Mouse (Mus musculus): Measurements from ENCODE around the gene Cstad.

Cstad gene

DNA sequence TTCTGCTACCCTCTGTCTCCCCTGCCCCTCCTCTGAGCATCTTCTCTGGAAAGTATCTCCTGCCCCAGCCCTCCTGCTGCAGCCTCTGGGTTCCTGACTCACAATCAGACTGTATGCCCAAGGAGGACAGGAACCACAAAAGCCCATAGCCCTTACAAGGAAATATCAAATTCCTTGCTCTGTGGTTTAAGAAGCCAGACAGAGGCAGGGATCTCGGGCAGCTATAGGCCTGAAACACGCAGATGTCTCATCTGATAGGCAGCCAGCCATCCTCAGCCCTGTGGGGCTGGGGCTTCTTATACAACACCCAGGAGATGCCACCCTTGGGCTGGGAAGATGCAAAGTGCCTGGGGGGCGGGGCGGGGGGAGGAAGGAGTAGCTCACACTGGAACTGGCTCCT lies 956 bp downstream of the Cstad start:
- DNase-seq (ENCODE audit: low spot score) = no peak

GRCm38 (mm10) chr2:30599621-30600020 lies 4.8 kb downstream of the Cstad start:
- DNase-seq (ENCODE audit: low spot score) = no peak

- no peak for DNase-seq (ENCODE audit: low spot score)
These were observed 5.5 kb downstream of the Cstad start for GRCm38 (mm10) chr2:30600291-30600690.

DNA sequence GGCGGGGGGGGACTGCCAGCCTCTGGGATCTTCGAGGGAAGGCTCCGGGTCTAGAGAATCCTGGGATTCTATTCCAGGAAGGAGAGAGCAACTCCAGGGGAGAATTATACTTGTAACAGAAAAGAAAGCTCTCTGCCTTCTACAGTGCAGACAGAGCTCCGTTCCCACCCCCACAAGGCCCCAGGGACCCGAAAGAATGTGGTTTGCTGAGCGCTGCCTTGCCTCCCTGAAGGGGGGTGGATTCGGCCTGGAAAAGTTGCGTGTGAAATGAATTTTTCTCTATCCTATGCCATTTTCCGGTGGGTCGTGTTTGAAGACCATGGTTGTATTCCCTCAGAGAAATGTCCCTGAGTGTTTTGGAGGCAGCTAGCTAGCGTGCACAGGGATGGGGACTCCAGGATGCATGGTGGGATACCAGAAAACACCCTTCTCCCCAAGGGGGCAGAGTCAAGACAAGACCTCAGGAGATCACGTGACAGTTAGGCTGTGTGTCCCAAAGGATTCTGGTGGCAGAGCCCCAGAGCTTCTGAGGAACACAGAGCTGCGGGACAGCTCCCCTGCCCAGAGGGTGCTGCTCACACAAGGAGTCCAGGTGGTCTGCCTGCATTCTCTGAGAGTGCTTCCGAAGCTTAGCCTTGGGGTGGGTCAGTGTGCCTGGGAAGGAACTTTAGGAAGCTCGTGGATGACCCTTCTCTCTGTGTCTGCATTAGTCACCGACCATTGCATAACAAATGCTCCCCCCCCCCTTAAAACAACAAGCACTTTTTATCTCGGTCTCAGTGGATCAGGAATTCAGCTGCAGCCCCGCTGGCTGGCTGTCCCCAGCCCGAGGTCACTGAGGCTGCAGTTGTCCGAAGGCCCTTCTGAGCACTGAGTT lies 6.4 kb downstream of the Cstad start:
- DNase-seq (ENCODE audit: low spot score) = no peak

GRCm38 (mm10) chr2:30602451-30602850 lies 7.6 kb downstream of the Cstad start:
- no peak for DNase-seq (ENCODE audit: low spot score)

GRCm38 (mm10) chr2:30603731-30604130 lies 8.9 kb downstream of the Cstad start:
- no peak for DNase-seq (ENCODE audit: low spot score)

DNA sequence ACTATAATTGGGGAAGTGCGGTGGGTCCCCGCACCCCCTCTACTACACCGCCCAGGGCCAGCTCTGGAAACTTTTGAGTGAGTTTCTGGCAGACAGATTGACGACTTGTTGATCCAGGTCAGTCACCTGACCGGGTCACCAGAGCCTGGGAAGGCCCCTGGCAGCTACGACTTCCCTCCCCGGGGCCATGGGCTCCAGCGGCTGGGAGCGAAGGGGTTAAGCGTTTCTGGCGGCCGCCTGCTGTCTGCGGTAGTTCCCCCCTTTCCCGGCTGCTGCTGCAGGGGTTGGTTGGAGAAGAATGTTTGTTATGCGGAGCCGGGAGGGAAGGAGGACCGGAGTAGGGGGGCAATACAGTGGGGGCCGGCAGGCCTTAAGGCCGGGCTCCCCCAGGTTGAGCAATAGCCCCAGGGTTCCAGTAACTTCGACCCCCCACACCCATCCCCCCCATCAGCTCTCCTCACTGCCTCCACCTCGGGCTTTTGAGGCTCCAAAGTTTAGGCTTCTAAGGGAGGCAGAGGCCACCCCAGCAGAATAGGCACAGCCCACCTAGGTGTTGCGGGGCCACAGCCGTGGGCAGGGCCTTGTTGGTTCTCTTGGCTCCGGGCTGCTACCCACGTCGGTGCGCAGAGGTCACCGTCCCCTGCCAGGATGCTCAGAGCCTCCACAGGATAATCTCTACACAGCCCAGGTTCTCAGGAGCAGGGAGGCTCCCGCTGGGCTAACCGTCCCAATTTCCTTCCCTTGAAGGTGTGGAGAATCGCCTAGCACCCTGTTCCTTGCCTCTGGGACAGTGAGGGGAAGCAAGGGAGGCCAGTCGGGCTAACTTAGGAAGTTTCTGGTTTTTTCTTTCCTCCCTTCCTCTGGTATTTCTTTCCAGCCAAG lies 10.3 kb downstream of the Cstad start:
- no peak for DNase-seq (ENCODE audit: low spot score)

DNA sequence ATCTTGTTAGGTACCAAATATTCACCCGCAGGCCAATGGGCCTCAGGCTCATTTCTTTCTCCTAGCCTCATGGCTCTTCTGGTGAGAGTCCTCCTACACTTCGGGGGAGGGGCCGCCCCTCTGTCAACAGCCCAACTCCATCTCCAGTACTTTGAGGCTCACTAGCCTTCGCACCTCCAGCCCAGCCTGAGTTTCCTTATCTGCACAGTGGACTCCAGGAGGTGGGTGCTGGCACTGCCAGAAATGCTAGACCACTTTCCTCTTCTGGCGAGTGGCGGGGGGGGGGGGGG lies 10.9 kb downstream of the Cstad start:
- DNase-seq (ENCODE audit: low spot score) = no peak

DNA sequence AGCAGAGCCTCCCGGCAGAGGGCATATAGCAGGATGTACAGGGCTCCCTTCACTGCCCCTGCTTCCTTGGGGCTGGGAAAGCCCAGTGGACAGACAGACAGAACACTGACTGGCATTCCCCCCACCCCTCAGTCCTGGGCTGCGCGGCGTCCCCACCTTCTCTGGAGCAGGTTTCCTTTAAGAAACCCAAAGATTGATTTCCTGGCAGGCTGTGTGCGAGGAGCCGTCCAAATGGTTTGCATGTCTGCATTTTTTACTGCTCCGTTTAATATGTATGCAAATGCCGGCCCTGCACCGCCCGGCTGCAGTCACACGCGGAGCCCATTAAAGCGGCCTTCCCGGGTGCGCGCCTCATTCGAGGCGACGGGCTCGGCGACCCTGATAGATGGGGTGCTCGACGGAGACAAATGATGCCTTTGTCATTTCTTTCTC lies 11.8 kb downstream of the Cstad start:
- no peak for DNase-seq (ENCODE audit: low spot score)

GRCm38 (mm10) chr2:30607941-30608340 lies 13.1 kb downstream of the Cstad start:
- no peak for DNase-seq (ENCODE audit: low spot score)

DNA sequence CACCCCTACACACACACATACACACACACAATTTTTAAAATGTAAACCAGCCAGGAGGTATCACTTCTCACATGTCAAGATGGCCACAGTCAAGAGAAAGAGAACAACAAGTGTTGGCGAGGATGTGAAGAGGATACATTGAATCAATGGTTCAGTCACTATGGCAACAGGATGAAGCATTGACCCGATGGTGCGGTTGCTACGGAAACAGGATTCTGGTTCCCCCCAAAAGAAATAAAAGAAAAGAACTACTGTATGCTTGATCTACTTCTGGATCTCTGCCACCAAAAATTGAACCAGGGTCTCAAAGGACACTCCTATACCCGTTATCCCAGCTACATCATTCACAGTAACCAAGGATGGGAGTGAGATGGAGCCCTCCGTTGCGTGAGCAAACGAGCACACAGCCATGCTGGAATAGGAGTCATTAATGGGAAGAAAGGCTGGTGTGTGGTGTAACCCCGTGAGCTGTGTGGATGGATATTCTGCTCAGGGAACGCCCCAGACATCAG lies 13.9 kb downstream of the Cstad start:
- DNase-seq (ENCODE audit: low spot score) = no peak

DNA sequence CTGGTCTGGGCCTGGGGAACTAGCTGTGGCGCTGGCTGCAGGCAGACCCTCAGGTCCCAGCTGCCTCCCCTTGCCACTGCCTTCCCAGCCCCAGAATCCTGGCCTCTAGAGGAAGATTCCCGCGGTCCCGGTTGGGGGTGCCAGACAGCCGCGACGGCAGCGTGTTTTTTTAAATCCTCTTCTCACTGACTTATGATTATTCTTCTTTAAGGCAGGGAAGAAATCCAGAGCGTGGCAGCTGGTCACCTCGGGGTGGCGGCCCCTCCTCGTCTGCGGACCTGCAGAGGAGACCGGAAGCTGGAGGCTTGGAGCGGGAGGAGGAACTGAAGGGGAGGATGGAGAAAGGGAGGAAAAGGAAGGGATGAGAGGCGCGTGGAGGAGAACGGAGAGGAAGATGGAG lies 18.7 kb downstream of the Cstad start:
- DNase-seq (ENCODE audit: low spot score) = no peak

GRCm38 (mm10) chr2:30614151-30614923 lies 19.5 kb downstream of the Cstad start:
- no peak for DNase-seq (ENCODE audit: low spot score)

DNA sequence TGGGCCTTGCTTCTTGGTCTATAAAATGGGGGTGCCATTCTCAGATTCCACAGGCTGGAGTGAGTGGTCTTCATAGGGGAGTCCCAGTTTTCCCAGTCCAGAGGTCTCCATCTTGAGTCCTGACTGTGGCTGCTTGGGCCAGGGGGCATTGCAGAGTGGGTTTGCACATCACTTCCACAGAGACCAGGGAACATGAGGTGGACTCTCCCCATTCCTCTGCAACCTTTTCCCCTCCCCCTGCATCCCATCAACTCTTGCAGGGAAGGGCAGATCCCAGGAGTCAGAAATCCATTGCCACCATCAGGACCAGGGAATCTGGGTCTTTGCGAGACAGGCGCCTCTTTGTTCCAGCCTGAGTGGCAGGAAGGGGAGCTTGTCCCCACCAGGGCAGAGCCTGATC lies 21.0 kb downstream of the Cstad start:
- DNase-seq (ENCODE audit: low spot score) = no peak

- DNase-seq (ENCODE audit: low spot score) = no peak
These were observed 21.6 kb downstream of the Cstad start for GRCm38 (mm10) chr2:30616464-30616863.

DNA sequence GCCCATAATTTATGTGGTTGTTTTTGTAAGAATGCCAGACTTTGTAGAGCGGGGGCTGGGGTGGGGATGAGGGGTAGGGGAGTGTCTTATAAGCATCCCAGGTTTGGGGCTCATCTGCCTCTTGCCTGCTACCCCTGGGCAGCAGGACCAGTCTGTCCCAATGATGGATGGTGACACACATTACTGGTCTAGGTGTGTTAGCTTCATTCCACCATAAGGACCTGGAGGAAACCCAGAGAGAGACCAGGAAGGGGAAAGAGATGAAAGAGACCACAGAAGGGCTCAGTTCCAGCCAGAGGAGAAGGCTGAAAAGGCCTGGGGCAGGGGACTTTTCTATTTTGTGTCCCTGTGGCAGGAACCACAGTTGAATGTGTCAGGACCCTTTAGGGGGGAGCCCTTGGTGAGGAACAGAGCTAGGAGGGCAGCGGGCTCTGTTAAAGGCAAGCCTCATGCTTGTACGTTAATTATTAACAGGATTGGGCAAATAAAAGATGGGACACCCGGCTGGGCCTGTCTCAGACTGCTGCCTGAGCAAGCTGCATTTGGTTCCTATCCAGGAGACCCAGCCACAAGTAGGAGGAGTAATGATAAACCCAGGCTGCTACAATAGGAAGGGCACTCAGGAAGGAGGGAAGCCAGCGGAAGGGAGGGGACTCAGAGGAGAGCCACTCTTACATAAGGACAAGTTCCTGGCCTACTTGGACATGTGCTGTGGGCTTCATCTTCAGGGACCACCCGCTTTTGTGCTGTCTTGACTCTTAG lies 23.8 kb downstream of the Cstad start:
- DNase-seq (ENCODE audit: low spot score) = no peak

DNA sequence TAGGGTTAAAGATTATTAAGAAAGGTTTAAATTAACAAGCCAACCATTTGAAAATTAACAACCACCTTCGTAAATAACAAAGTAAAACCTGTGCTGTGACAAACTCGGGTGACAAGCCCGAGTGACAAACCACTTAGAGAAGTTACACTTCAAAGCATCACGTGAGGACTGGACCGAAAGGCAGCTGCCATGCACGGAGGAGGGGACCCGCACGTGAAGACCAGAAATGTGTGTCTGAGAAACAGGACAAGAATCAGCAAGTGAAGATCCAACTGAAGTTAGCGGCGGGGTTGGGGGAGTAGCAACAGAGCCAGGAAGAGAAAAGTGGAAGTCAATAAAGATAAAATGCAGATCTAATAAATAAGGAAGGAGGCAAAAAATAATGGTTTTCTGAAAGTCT lies 29.0 kb downstream of the Cstad start:
- no peak for DNase-seq (ENCODE audit: low spot score)

DNA sequence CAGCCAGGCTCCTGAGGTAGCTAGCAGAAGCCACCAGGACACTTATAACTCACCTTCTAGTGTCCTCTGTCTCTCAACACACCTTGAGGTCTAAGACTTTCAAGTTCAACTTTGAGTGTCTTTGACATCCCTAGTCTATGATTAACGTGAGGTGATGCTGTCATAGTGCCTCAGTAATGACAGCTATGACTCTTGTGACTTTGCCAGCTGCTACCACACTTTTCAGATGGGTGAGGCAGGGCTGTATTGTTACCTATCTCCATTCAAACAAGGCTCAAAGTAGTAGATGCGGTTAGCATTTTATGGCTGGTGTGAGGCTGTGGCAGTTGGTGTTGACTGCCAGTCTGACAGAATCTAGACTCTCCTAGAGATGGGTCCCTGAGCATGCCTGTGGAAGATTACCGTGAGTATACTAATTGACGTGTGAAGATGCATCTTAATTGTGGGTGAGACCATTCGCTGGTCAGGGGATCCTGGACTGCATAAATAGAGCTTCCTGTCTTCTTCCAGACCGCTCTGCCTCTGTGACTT lies 30.5 kb downstream of the Cstad start:
- DNase-seq (ENCODE audit: low spot score) = no peak

- no peak for DNase-seq (ENCODE audit: low spot score)
These were observed 31.3 kb downstream of the Cstad start for GRCm38 (mm10) chr2:30626058-30626675.

DNA sequence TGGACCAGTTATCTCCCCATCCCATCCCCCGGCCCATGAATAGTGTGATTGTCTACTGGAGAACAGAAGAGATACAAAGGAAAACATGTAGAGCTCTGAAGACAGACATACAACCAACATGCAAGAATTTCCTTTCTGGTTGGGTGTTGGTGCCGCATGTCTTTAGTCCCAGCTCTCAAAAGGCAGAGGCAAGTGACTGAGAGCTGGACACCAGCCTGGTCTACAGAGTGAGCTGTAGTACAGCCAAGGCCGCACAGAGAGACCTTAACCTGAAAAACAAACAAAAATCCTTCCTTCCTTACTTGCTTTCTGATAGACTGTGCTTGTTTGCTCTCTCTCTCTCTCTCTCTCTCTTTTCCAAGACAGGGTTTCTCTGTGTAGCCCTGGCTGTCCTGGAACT lies 32.5 kb downstream of the Cstad start:
- DNase-seq (ENCODE audit: low spot score) = no peak

DNA sequence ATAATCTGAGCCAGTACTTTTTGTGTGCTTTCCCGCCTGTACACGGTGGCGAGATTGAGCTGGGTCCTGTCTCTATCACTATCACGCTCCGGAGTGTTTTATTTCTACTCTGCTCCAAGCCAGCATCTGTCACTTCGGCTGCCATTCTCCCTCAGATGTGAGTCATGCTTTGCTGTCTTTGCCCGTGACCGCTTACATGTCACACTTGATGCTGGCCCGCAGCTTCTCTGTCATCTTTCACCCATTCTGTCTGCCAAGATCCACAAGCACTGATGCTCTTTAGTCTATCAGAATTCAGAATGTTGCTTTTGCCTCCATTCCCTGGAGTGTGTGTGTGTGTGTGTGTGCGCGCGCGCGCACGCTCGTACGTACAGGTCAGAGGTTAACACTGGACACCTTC lies 33.5 kb downstream of the Cstad start:
- no peak for DNase-seq (ENCODE audit: low spot score)

Measured in layer of hippocampus, adult 9-10 months (tissue).